Mouse (Mus musculus): ENCODE results near the gene Txndc9. TPM values are rescaled to one million over a fixed set of nuclear protein-coding genes. Genes with fewer than 3 reads are reported as not detected.
A peak's percentile ranks its signal among the peaks of the same experiment; 100 is the strongest.

The Txndc9 gene
- polyA plus RNA-seq (2014; fragmentation: Nextera tagmentation; extraction: Ambion mirVana): 137 and 153 TPM in 2 replicates

- H3K27me3 ChIP-seq (ENCODE audit: control insufficient read depth, insufficient read depth, low read length): no peaks in the 10 kb centered on the region
- H3K4me2 ChIP-seq (ENCODE audit: low read length): peak within 1 kb of the TSS; percentile 87
- DNase-seq: peak; percentile 99
- peaks cover 27% of the 10 kb centered on the region for H3K36me3 ChIP-seq (ENCODE audit: control insufficient read depth, insufficient read depth, low read length)
- ATAC-seq (ENCODE audit: low FRiP score, low TSS enrichment): peak; percentile 91
- H3K9me3 ChIP-seq (ENCODE audit: control insufficient read depth, low read length): no peaks in the 10 kb centered on the region
- peak within 1 kb of the TSS; percentile 80 for H3K9ac ChIP-seq (replicated peaks; ENCODE audit: low read length)
- WGBS: under 1% methylated on average over 50 of the region's 50 CpGs
- peaks cover 17% of the 10 kb centered on the region for H3K4me1 ChIP-seq (ENCODE audit: control insufficient read depth, insufficient read depth, low read length)
- H3K27ac ChIP-seq (replicated peaks; ENCODE audit: low read depth, low read length): peak within 1 kb of the TSS; percentile 94
- H3K4me3 ChIP-seq (replicated peaks; ENCODE audit: low read depth, low read length): peak within 1 kb of the TSS; percentile 90
Observed at GRCm38 (mm10) chr1:37997867-37998266, at the start of gene Txndc9, which contains the start of gene Eif5b. Txndc9 (minus strand) TSS chr1:37997893. Eif5b (plus strand) TSS chr1:37998010.

- no peaks in the 10 kb centered on the region for H3K27me3 ChIP-seq (ENCODE audit: control insufficient read depth, insufficient read depth, low read length)
- no peak overlapping the region for H3K27ac ChIP-seq (replicated peaks; ENCODE audit: low read depth, low read length)
- H3K9me3 ChIP-seq (ENCODE audit: control insufficient read depth, low read length): 0 out of 2 replicates have a peak, but pooled peaks cover 3% of the 10 kb centered on the region
- H3K4me2 ChIP-seq (ENCODE audit: low read length): no peak overlapping the region
- peaks cover 78% of the 10 kb centered on the region for H3K36me3 ChIP-seq (ENCODE audit: control insufficient read depth, insufficient read depth, low read length)
- WGBS: 98% methylated on average over 2 of the region's 2 CpGs
- H3K4me1 ChIP-seq (ENCODE audit: control insufficient read depth, insufficient read depth, low read length): no peaks in the 10 kb centered on the region
- no peak overlapping the region for H3K9ac ChIP-seq (replicated peaks; ENCODE audit: low read length)
- ATAC-seq (ENCODE audit: low FRiP score, low TSS enrichment): no peak
- H3K4me3 ChIP-seq (replicated peaks; ENCODE audit: low read depth, low read length): no peak overlapping the region
- DNase-seq: no peak
Observed at GRCm38 (mm10) chr1:38038898-38039297, 41.2 kb upstream of the Txndc9 start.

- ATAC-seq (ENCODE audit: low FRiP score, low TSS enrichment) (no peak), DNase-seq (no peak)
- no peak overlapping the region for H3K4me2 ChIP-seq (ENCODE audit: low read length)
- H3K27me3 ChIP-seq (ENCODE audit: control insufficient read depth, insufficient read depth, low read length): no peaks in the 10 kb centered on the region
- WGBS: 94% methylated on average over 5 of the region's 5 CpGs
- 0 out of 2 replicates have a peak, but pooled peaks cover 3% of the 10 kb centered on the region for H3K9me3 ChIP-seq (ENCODE audit: control insufficient read depth, low read length)
- peaks cover 85% of the 10 kb centered on the region for H3K36me3 ChIP-seq (ENCODE audit: control insufficient read depth, insufficient read depth, low read length)
- H3K4me1 ChIP-seq (ENCODE audit: control insufficient read depth, insufficient read depth, low read length): no peaks in the 10 kb centered on the region
- H3K4me3 ChIP-seq (replicated peaks; ENCODE audit: low read depth, low read length): no peak overlapping the region
- H3K9ac ChIP-seq (replicated peaks; ENCODE audit: low read length): no peak overlapping the region
- no peak overlapping the region for H3K27ac ChIP-seq (replicated peaks; ENCODE audit: low read depth, low read length)
Observed at GRCm38 (mm10) chr1:38037375-38037774, 39.7 kb upstream of the Txndc9 start.

GRCm38 (mm10) chr1:38035521-38035920 lies 37.8 kb upstream of the Txndc9 start:
- ATAC-seq (ENCODE audit: low FRiP score, low TSS enrichment): no peak
- H3K36me3 ChIP-seq (ENCODE audit: control insufficient read depth, insufficient read depth, low read length): peaks cover 75% of the 10 kb centered on the region
- no peak for DNase-seq
- no peak overlapping the region for H3K4me3 ChIP-seq (replicated peaks; ENCODE audit: low read depth, low read length)
- H3K9ac ChIP-seq (replicated peaks; ENCODE audit: low read length): no peak overlapping the region
- H3K27ac ChIP-seq (replicated peaks; ENCODE audit: low read depth, low read length): no peak overlapping the region
- 94% methylated on average over 4 of the region's 4 CpGs for WGBS
- H3K9me3 ChIP-seq (ENCODE audit: control insufficient read depth, low read length): no peaks in the 10 kb centered on the region
- H3K4me1 ChIP-seq (ENCODE audit: control insufficient read depth, insufficient read depth, low read length): no peaks in the 10 kb centered on the region
- H3K4me2 ChIP-seq (ENCODE audit: low read length): no peak overlapping the region
- no peaks in the 10 kb centered on the region for H3K27me3 ChIP-seq (ENCODE audit: control insufficient read depth, insufficient read depth, low read length)

GRCm38 (mm10) chr1:38031391-38031790 lies 33.7 kb upstream of the Txndc9 start:
- DNase-seq: no peak
- Histone ChIP-seq H3K4me1 (ENCODE audit: control insufficient read depth, insufficient read depth, low read length) (no peaks in the 10 kb centered on the region), H3K4me3 (replicated peaks; ENCODE audit: low read depth, low read length) (no peak overlapping the region), H3K4me2 (ENCODE audit: low read length) (no peak overlapping the region), H3K9ac (replicated peaks; ENCODE audit: low read length) (no peak overlapping the region), H3K9me3 (ENCODE audit: control insufficient read depth, low read length) (no peaks in the 10 kb centered on the region), H3K27ac (replicated peaks; ENCODE audit: low read depth, low read length) (no peak overlapping the region), H3K36me3 (ENCODE audit: control insufficient read depth, insufficient read depth, low read length) (peaks cover 45% of the 10 kb centered on the region), H3K27me3 (ENCODE audit: control insufficient read depth, insufficient read depth, low read length) (no peaks in the 10 kb centered on the region)
- 97% methylated on average over 5 of the region's 5 CpGs for WGBS
- no peak for ATAC-seq (ENCODE audit: low FRiP score, low TSS enrichment)

GRCm38 (mm10) chr1:38027301-38027700 lies 29.6 kb upstream of the Txndc9 start:
- Histone ChIP-seq H3K4me3 (replicated peaks; ENCODE audit: low read depth, low read length) (no peak overlapping the region), H3K4me2 (ENCODE audit: low read length) (no peak overlapping the region), H3K9me3 (ENCODE audit: control insufficient read depth, low read length) (no peaks in the 10 kb centered on the region), H3K36me3 (ENCODE audit: control insufficient read depth, insufficient read depth, low read length) (peaks cover 35% of the 10 kb centered on the region), H3K4me1 (ENCODE audit: control insufficient read depth, insufficient read depth, low read length) (no peaks in the 10 kb centered on the region), H3K27ac (replicated peaks; ENCODE audit: low read depth, low read length) (no peak overlapping the region), H3K27me3 (ENCODE audit: control insufficient read depth, insufficient read depth, low read length) (no peaks in the 10 kb centered on the region), H3K9ac (replicated peaks; ENCODE audit: low read length) (no peak overlapping the region)
- DNase-seq (no peak), ATAC-seq (ENCODE audit: low FRiP score, low TSS enrichment) (no peak)
- 94% methylated on average over 7 of the region's 7 CpGs for WGBS

GRCm38 (mm10) chr1:38014551-38015203 lies 17.0 kb upstream of the Txndc9 start:
- Histone ChIP-seq H3K9ac (replicated peaks; ENCODE audit: low read length) (no peak overlapping the region), H3K27me3 (ENCODE audit: control insufficient read depth, insufficient read depth, low read length) (no peaks in the 10 kb centered on the region), H3K4me2 (ENCODE audit: low read length) (no peak overlapping the region), H3K9me3 (ENCODE audit: control insufficient read depth, low read length) (no peaks in the 10 kb centered on the region), H3K27ac (replicated peaks; ENCODE audit: low read depth, low read length) (no peak overlapping the region), H3K4me3 (replicated peaks; ENCODE audit: low read depth, low read length) (no peak overlapping the region), H3K4me1 (ENCODE audit: control insufficient read depth, insufficient read depth, low read length) (no peaks in the 10 kb centered on the region), H3K36me3 (ENCODE audit: control insufficient read depth, insufficient read depth, low read length) (peaks cover 15% of the 10 kb centered on the region)
- 97% methylated on average over 2 of the region's 2 CpGs for WGBS
- DNase-seq: no peak
- ATAC-seq (ENCODE audit: low FRiP score, low TSS enrichment): no peak

GRCm38 (mm10) chr1:38012509-38012908 lies 14.8 kb upstream of the Txndc9 start:
- ATAC-seq (ENCODE audit: low FRiP score, low TSS enrichment) (no peak), DNase-seq (no peak)
- Histone ChIP-seq H3K4me1 (ENCODE audit: control insufficient read depth, insufficient read depth, low read length) (no peaks in the 10 kb centered on the region), H3K9ac (replicated peaks; ENCODE audit: low read length) (no peak overlapping the region), H3K36me3 (ENCODE audit: control insufficient read depth, insufficient read depth, low read length) (no peaks in the 10 kb centered on the region), H3K4me3 (replicated peaks; ENCODE audit: low read depth, low read length) (no peak overlapping the region), H3K9me3 (ENCODE audit: control insufficient read depth, low read length) (no peaks in the 10 kb centered on the region), H3K27me3 (ENCODE audit: control insufficient read depth, insufficient read depth, low read length) (no peaks in the 10 kb centered on the region), H3K4me2 (ENCODE audit: low read length) (no peak overlapping the region), H3K27ac (replicated peaks; ENCODE audit: low read depth, low read length) (no peak overlapping the region)

GRCm38 (mm10) chr1:38012104-38012503 lies 14.4 kb upstream of the Txndc9 start:
- WGBS: 95% methylated on average over 3 of the region's 3 CpGs
- Histone ChIP-seq H3K4me1 (ENCODE audit: control insufficient read depth, insufficient read depth, low read length) (no peaks in the 10 kb centered on the region), H3K9ac (replicated peaks; ENCODE audit: low read length) (no peak overlapping the region), H3K36me3 (ENCODE audit: control insufficient read depth, insufficient read depth, low read length) (no peaks in the 10 kb centered on the region), H3K27ac (replicated peaks; ENCODE audit: low read depth, low read length) (no peak overlapping the region), H3K27me3 (ENCODE audit: control insufficient read depth, insufficient read depth, low read length) (no peaks in the 10 kb centered on the region), H3K9me3 (ENCODE audit: control insufficient read depth, low read length) (no peaks in the 10 kb centered on the region), H3K4me2 (ENCODE audit: low read length) (no peak overlapping the region), H3K4me3 (replicated peaks; ENCODE audit: low read depth, low read length) (no peak overlapping the region)
- ATAC-seq (ENCODE audit: low FRiP score, low TSS enrichment): no peak
- no peak for DNase-seq
